Comparison of ENCODE assay signal across 25 mouse cellular contexts in genomic region chr6:86275704-86276103, GRCm38 (mm10).
A peak's percentile ranks its signal among the peaks of the same experiment; 100 is the strongest.
DNase-seq lines count a peak whose midpoint lies in the region; ATAC-seq and TF ChIP-seq lines count a peak whose summit lies in the region.
"Had no signal": no experiment of that assay in that cellular context is flagged by ENCODE, and none has a peak within 500 bp of the region (broad histone marks: within the 10 kb centered on the region; RNA-seq: fewer than 3 reads in every experiment).

No protein-coding gene starts in this region.

- TF ChIP-seq CTCF in intestine, postnatal 0 days (IDR thresholded peaks at IDR 0.05; ENCODE audit: low read depth) = 0 out of 2 replicates have a peak, but pooled peaks have one; percentile 22
- TF ChIP-seq CTCF in midbrain, postnatal 0 days (IDR thresholded peaks at IDR 0.05) = peak; percentile 42

- H3K4me1 ChIP-seq in intestine, postnatal 0 days (replicated peaks; ENCODE audit: control insufficient read depth, insufficient read depth, low read length) = no peaks in the 10 kb centered on the region
- H3K4me1 ChIP-seq in intestine, embryonic 15.5 days (replicated peaks) = no peaks in the 10 kb centered on the region
- no peaks in the 10 kb centered on the region for H3K4me1 ChIP-seq in midbrain, postnatal 0 days (ENCODE audit: insufficient read depth, low read length)
- no peaks in the 10 kb centered on the region for H3K4me1 ChIP-seq in midbrain, embryonic 14.5 days (ENCODE audit: control insufficient read depth, insufficient read depth, low read length)
- H3K4me1 ChIP-seq: heart, embryonic 13.5 days; liver, embryonic 15.5 days; neural tube, embryonic 15.5 days had no signal

- no peak overlapping the region for H3K4me2 ChIP-seq in intestine, postnatal 0 days (replicated peaks; ENCODE audit: low read depth)
- no peak overlapping the region for H3K4me2 ChIP-seq in intestine, embryonic 15.5 days (replicated peaks)
- H3K4me2 ChIP-seq in midbrain, postnatal 0 days (ENCODE audit: low read depth, low read length, poor library complexity, severe bottlenecking) = no peak overlapping the region
- H3K4me2 ChIP-seq in midbrain, embryonic 14.5 days (ENCODE audit: low read length) = no peak overlapping the region
- H3K4me2 ChIP-seq: heart, embryonic 13.5 days; hindbrain, embryonic 14.5 days; limb, embryonic 12.5 days; liver, embryonic 15.5 days; midbrain, embryonic 12.5 days; neural tube, embryonic 15.5 days had no signal

- DNase-seq in midbrain, postnatal 0 days (ENCODE audit: low spot score) = no peak
- no peak for DNase-seq in midbrain, embryonic 14.5 days
- peak; percentile 74 for DNase-seq in ZHBTc4 (ENCODE audit: low read depth, low spot score)
- no peak for DNase-seq in spleen, postnatal 4 days (ENCODE audit: low spot score in 2 of 2)
- no peak for DNase-seq in frontal cortex, postnatal 10 days (ENCODE audit: low spot score in 2 of 2)
- no peak for DNase-seq in left cerebral cortex, adult 18-20 months (ENCODE audit: low spot score in 2 of 2)
- DNase-seq: adrenal gland, adult 2 months; cerebellum, adult 11-12 months; cerebellum, postnatal 14 days; kidney, adult 11 months; kidney, postnatal 14 days; layer of hippocampus, adult 9-11 months; right cerebral cortex, postnatal 25 days; thymus, postnatal 25 days had no signal

- ATAC-seq in intestine, postnatal 0 days = no peak
- no peak for ATAC-seq in intestine, embryonic 15.5 days
- ATAC-seq in midbrain, postnatal 0 days (ENCODE audit: low FRiP score) = no peak
- ATAC-seq in midbrain, embryonic 14.5 days (ENCODE audit: low FRiP score, low TSS enrichment) = no peak
- ATAC-seq: lung, postnatal 0 days had no signal

- H3K36me3 ChIP-seq in intestine, postnatal 0 days (ENCODE audit: control insufficient read depth, insufficient read depth) = peaks cover 13% of the 10 kb centered on the region; the same call in 1 of the 2 replicates
- no peaks in the 10 kb centered on the region for H3K36me3 ChIP-seq in intestine, embryonic 15.5 days
- H3K36me3 ChIP-seq in midbrain, postnatal 0 days (ENCODE audit: insufficient read depth, low read length) = no peaks in the 10 kb centered on the region
- H3K36me3 ChIP-seq in midbrain, embryonic 14.5 days (ENCODE audit: control insufficient read depth, insufficient read depth, low read length) = no peaks in the 10 kb centered on the region
- H3K36me3 ChIP-seq: forebrain, embryonic 10.5 days; heart, embryonic 13.5 days; limb, embryonic 12.5 days; liver, embryonic 15.5 days; midbrain, embryonic 12.5 days; neural tube, embryonic 15.5 days had no signal

- H3K27me3 ChIP-seq in intestine, postnatal 0 days (replicated peaks; ENCODE audit: control insufficient read depth, insufficient read depth, low read length) = no peaks in the 10 kb centered on the region
- H3K27me3 ChIP-seq in intestine, embryonic 15.5 days (replicated peaks) = no peaks in the 10 kb centered on the region
- H3K27me3 ChIP-seq in midbrain, postnatal 0 days (ENCODE audit: insufficient read depth, low read length) = no peaks in the 10 kb centered on the region
- no peaks in the 10 kb centered on the region for H3K27me3 ChIP-seq in midbrain, embryonic 14.5 days (ENCODE audit: control insufficient read depth, insufficient read depth, low read length)
- H3K27me3 ChIP-seq: heart, embryonic 13.5 days; liver, embryonic 15.5 days; neural tube, embryonic 15.5 days had no signal

- H3K4me3 ChIP-seq in intestine, postnatal 0 days (ENCODE audit: low read depth, low read length) = no peak overlapping the region
- no peak overlapping the region for H3K4me3 ChIP-seq in intestine, embryonic 15.5 days (replicated peaks)
- H3K4me3 ChIP-seq in midbrain, postnatal 0 days (ENCODE audit: low read depth, low read length) = no peak overlapping the region
- no peak overlapping the region for H3K4me3 ChIP-seq in midbrain, embryonic 14.5 days (replicated peaks; ENCODE audit: low read depth, low read length)
- H3K4me3 ChIP-seq: forebrain, embryonic 10.5 days; heart, embryonic 13.5 days; limb, embryonic 12.5 days; liver, embryonic 15.5 days; midbrain, embryonic 12.5 days; myocyte; neural tube, embryonic 15.5 days had no signal

- no peak overlapping the region for H3K9ac ChIP-seq in intestine, postnatal 0 days (ENCODE audit: low read depth, low read length)
- H3K9ac ChIP-seq in intestine, embryonic 15.5 days = no peak overlapping the region
- no peak overlapping the region for H3K9ac ChIP-seq in midbrain, postnatal 0 days (replicated peaks; ENCODE audit: low read length, poor library complexity, severe bottlenecking)
- H3K9ac ChIP-seq in midbrain, embryonic 14.5 days (replicated peaks; ENCODE audit: low read length) = no peak overlapping the region
- H3K9ac ChIP-seq: heart, embryonic 13.5 days; hindbrain, embryonic 14.5 days; limb, embryonic 12.5 days; liver, embryonic 15.5 days; midbrain, embryonic 12.5 days; neural tube, embryonic 15.5 days had no signal

- no peaks in the 10 kb centered on the region for H3K9me3 ChIP-seq in intestine, postnatal 0 days (ENCODE audit: control insufficient read depth)
- no peaks in the 10 kb centered on the region for H3K9me3 ChIP-seq in intestine, embryonic 15.5 days
- no peaks in the 10 kb centered on the region for H3K9me3 ChIP-seq in midbrain, postnatal 0 days (ENCODE audit: low read length)
- H3K9me3 ChIP-seq in midbrain, embryonic 14.5 days (ENCODE audit: control insufficient read depth, low read length) = peaks cover 3% of the 10 kb centered on the region; the same call in 1 of the 2 replicates
- H3K9me3 ChIP-seq: limb, embryonic 12.5 days; liver, embryonic 15.5 days; midbrain, embryonic 12.5 days; neural tube, embryonic 15.5 days had no signal

- no peak overlapping the region for H3K27ac ChIP-seq in intestine, postnatal 0 days (ENCODE audit: low read depth, low read length)
- H3K27ac ChIP-seq in intestine, embryonic 15.5 days = no peak overlapping the region
- H3K27ac ChIP-seq in midbrain, postnatal 0 days (ENCODE audit: low read depth, low read length) = no peak overlapping the region
- H3K27ac ChIP-seq in midbrain, embryonic 14.5 days (replicated peaks; ENCODE audit: low read depth, low read length) = no peak overlapping the region
- H3K27ac ChIP-seq: forebrain, embryonic 10.5 days; heart, embryonic 13.5 days; hindbrain, embryonic 14.5 days; limb, embryonic 12.5 days; liver, embryonic 15.5 days; midbrain, embryonic 12.5 days; neural tube, embryonic 15.5 days had no signal

- WGBS in intestine, postnatal 0 days = 93% methylated on average over 4 of the region's 4 CpGs
- WGBS in intestine, embryonic 15.5 days = 89% methylated on average over 4 of the region's 4 CpGs
- WGBS in midbrain, postnatal 0 days = 95% methylated on average over 4 of the region's 4 CpGs
- 96% methylated on average over 4 of the region's 4 CpGs for WGBS in midbrain, embryonic 14.5 days
